Mouse (Mus musculus): ENCODE results near the gene Galnt10.

DNA sequence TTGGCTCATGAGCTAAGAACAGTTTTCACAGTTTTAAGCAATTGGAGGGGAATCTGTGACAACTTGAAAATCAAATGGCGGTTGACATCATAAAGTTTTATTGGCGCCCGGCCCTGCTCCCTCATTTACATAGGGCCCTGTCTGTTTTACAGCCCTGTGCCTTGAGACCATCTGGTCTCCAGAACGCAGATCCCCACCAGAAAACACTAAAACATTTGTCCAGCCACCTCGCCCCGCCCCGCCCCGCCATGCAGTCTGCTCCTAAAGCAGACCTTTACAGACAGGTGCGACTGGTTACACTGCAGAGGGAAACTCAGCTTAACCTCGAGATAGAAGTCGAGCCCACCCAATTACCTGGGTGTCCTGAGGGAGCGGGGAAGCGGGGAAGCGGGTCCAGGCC, 134.6 kb downstream of the Galnt10 start:
- no peak for TF ChIP-seq ZC3H11A (IDR thresholded peaks at IDR 0.05; ENCODE audit: borderline replicate concordance, low read depth, low read length)
- TF ChIP-seq CHD2 (IDR thresholded peaks at IDR 0.05; ENCODE audit: low read depth, low read length), result no peak
- no peak for TF ChIP-seq HCFC1 (IDR thresholded peaks at IDR 0.05; ENCODE audit: borderline replicate concordance, insufficient read depth, low read length)

Data from ES-E14 (cell line).